Mouse (Mus musculus) lung, postnatal 4 days (tissue): ENCODE measurements around the gene Ms4a2.

Experiments
- DNase-seq, 2 experiments: peaks; one replicate each; pipeline ENCODE4 v3.0.0; 2021

Ms4a2 gene

DNA sequence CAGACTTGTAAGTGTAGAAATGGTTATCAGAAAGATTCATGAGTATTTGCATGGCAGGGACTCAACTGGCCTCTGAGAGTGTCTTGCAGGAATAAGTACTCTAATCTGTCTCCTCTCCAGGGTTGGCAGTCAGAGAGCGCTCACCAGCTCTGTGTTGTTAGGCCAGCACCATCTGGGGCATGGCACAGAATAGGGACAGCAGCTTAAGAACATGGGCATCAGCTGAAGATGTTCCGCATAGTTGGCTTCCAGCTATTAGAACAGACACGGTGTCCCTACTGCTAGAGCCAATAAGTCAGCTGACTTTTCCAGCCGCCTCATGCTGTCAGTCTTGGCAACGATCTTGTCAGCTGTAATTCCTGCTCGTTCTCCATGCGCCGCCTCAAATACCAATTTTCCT is 48.6 kb downstream of the Ms4a2 start:
- DNase-seq: no peak
